Mouse (Mus musculus) bone marrow macrophage, adult 2 months (primary cell): ENCODE data around the gene Ptprg.

ENCODE experiments used
- CTCF ChIP-seq: IDR thresholded peaks from 2 replicates; pipeline ENCODE4 v1.5.1; 2012; ENCODE audit warnings: low read depth, mild to moderate bottlenecking, low read length, moderate library complexity
- POLR2A ChIP-seq: IDR thresholded peaks from 2 replicates; pipeline ENCODE4 v1.6.1; 2012; ENCODE audit warnings: mild to moderate bottlenecking, low read depth, low read length, borderline replicate concordance

- TF ChIP-seq POLR2A (no peak), CTCF (no peak)
These were observed 30.3 kb upstream of the Ptprg start for GRCm38 (mm10) chr14:11523052-11523451.
